Mouse (Mus musculus) neural tube, embryonic 11.5 days (tissue): ENCODE measurements around the gene Slc31a1. TPM values are rescaled to one million over a fixed set of nuclear protein-coding genes. Genes with fewer than 3 reads are reported as not detected.

ENCODE experiments used
- ATAC-seq: fragments of 200-750 bp; cut with Nextera tagmentation; 2 replicates; pipeline ENCODE4 v1.8.0; 2017; ENCODE audit warnings: moderate number of reproducible peaks, mild to moderate bottlenecking, moderate TSS enrichment, moderate library complexity; ENCODE audit not compliant: insufficient read depth, low FRiP score, low TSS enrichment
- DNase-seq: peaks from one replicate; pipeline ENCODE4 v3.0.0-alpha.2; 2015; ENCODE audit warnings: low spot score
- H3K27ac ChIP-seq: fragments of 300-500 bp; sonication (generic); 2 replicates; pipeline ENCODE4 v1.5.1; 2014; ENCODE audit warnings: low read depth, mild to moderate bottlenecking, low read length
- H3K27me3 ChIP-seq: fragments of 300-500 bp; sonication (generic); 2 replicates; pipeline ENCODE4 v1.6.1; 2014; ENCODE audit warnings: mild to moderate bottlenecking, low read length, mixed read lengths; ENCODE audit not compliant: control insufficient read depth, insufficient read depth
- H3K36me3 ChIP-seq: fragments of 300-500 bp; sonication (generic); 2 replicates; pipeline ENCODE4 v1.6.1; 2014; ENCODE audit warnings: mild to moderate bottlenecking, low read length, moderate library complexity, mixed read lengths; ENCODE audit not compliant: control insufficient read depth, insufficient read depth
- H3K4me1 ChIP-seq: fragments of 300-500 bp; sonication (generic); 2 replicates; pipeline ENCODE4 v1.6.1; 2014; ENCODE audit warnings: low read length, mixed read lengths; ENCODE audit not compliant: control insufficient read depth, insufficient read depth
- H3K4me2 ChIP-seq: fragments of 300-500 bp; sonication (generic); 2 replicates; pipeline ENCODE4 v1.6.1; 2014; ENCODE audit warnings: low read depth, mild to moderate bottlenecking, moderate library complexity
- H3K4me3 ChIP-seq: fragments of 300-500 bp; sonication (generic); 2 replicates; pipeline ENCODE4 v1.5.1; 2014; ENCODE audit warnings: low read depth, low read length
- H3K9ac ChIP-seq: fragments of 300-500 bp; sonication (generic); 2 replicates; pipeline ENCODE4 v1.6.1; 2014; ENCODE audit warnings: mild to moderate bottlenecking, low read length
- H3K9me3 ChIP-seq: fragments of 300-500 bp; sonication (generic); 2 replicates; pipeline ENCODE4 v1.6.1; 2016; ENCODE audit warnings: low read length; ENCODE audit not compliant: control insufficient read depth
- WGBS: fragments of 180-500 bp; shearing (Covaris S2); extraction: QIAGEN DNeasy Blood & Tissue Kit; methylation state at CpG from one replicate; pipeline ENCODE4 v1.1.7; 2014; 5-methylcytosine and 5-hydroxymethylcytosine counted together
- polyA plus RNA-seq: library from polyadenylated mRNA; unstranded; fragments of >200 nt; fragmentation: Nextera tagmentation; extraction: Ambion mirVana; gene quantifications from 2 replicates; pipeline ENCODE4 v1.2.1, GENCODE M21; 2014

Slc31a1 gene
- polyA plus RNA-seq, 1 experiment from 2014 or later, result 48.5 TPM

DNA sequence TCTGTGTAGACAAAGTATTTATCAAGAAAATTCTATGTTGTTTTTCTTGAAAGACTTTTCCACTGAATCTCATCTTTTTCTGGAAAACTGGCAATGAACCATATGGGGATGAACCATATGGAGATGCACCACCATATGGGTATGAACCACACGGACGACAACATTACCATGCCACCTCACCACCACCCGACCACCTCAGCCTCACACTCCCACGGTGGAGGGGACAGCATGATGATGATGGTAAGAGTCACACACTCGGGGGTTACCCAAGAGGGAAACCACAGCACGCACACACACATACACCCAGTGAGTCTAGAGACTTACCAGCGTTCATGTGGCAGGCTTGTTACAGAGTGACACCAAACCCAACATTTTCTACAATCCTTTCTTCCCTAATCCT is 24.9 kb downstream of the Slc31a1 start:
- ATAC-seq (no peak), DNase-seq (no peak)
- Histone ChIP-seq H3K9ac (no peak overlapping the region), H3K27ac (no peak overlapping the region), H3K36me3 (peaks cover 3% of the 10 kb centered on the region; the same call in 1 of the 2 replicates), H3K4me1 (no peaks in the 10 kb centered on the region), H3K27me3 (no peaks in the 10 kb centered on the region), H3K4me2 (no peak overlapping the region), H3K4me3 (no peak overlapping the region), H3K9me3 (no peaks in the 10 kb centered on the region)
- 86% methylated on average over 7 of the region's 7 CpGs for WGBS

- H3K4me3 ChIP-seq, result no peak overlapping the region
- DNase-seq (no peak), ATAC-seq (no peak)
- peaks cover 3% of the 10 kb centered on the region; the same call in 1 of the 2 replicates for H3K36me3 ChIP-seq
- no peak overlapping the region for H3K4me2 ChIP-seq
- H3K27me3 ChIP-seq, result no peaks in the 10 kb centered on the region
- no peaks in the 10 kb centered on the region for H3K4me1 ChIP-seq
- no peaks in the 10 kb centered on the region for H3K9me3 ChIP-seq
- no peak overlapping the region for H3K27ac ChIP-seq
- H3K9ac ChIP-seq, result no peak overlapping the region
- 91% methylated on average over 5 of the region's 5 CpGs for WGBS
These were observed 29.3 kb downstream of the Slc31a1 start for GRCm38 (mm10) chr4:62389592-62390512.

- Histone ChIP-seq H3K4me2 (no peak overlapping the region), H3K27me3 (no peaks in the 10 kb centered on the region), H3K9ac (no peak overlapping the region), H3K36me3 (peaks cover 3% of the 10 kb centered on the region; the same call in 1 of the 2 replicates), H3K27ac (no peak overlapping the region), H3K4me3 (no peak overlapping the region), H3K9me3 (no peaks in the 10 kb centered on the region), H3K4me1 (no peaks in the 10 kb centered on the region)
- WGBS, result 91% methylated on average over 7 of the region's 7 CpGs
- ATAC-seq (0 out of 2 replicates have a peak, but pooled peaks have one; percentile 35), DNase-seq (no peak)
These were observed 31.4 kb downstream of the Slc31a1 start for GRCm38 (mm10) chr4:62391892-62392291.

GRCm38 (mm10) chr4:62393459-62393858 is 32.9 kb downstream of the Slc31a1 start:
- H3K4me2 ChIP-seq, result no peak overlapping the region
- peak; percentile 61; the same call in 1 of the 2 replicates for ATAC-seq
- no peak overlapping the region for H3K27ac ChIP-seq

GRCm38 (mm10) chr4:62395806-62396205 is 35.3 kb downstream of the Slc31a1 start:
- DNase-seq (no peak), ATAC-seq (no peak)
- WGBS, result 100% methylated on average over 1 of the region's 1 CpGs
- Histone ChIP-seq H3K27ac (no peak overlapping the region), H3K4me3 (no peak overlapping the region), H3K4me2 (no peak overlapping the region), H3K4me1 (no peaks in the 10 kb centered on the region), H3K27me3 (no peaks in the 10 kb centered on the region), H3K9ac (no peak overlapping the region), H3K9me3 (no peaks in the 10 kb centered on the region), H3K36me3 (peaks cover 9% of the 10 kb centered on the region)

More at GRCm38 (mm10) chr4:62393459-62393858, 32.9 kb downstream of the Slc31a1 start:
- peaks cover 2% of the 10 kb centered on the region; the same call in 1 of the 2 replicates for H3K36me3 ChIP-seq
- H3K4me3 ChIP-seq, result no peak overlapping the region
- DNase-seq, result peak; percentile 22
- H3K27me3 ChIP-seq, result no peaks in the 10 kb centered on the region
- no peaks in the 10 kb centered on the region for H3K9me3 ChIP-seq
- 36% methylated on average over 6 of the region's 6 CpGs for WGBS
- H3K4me1 ChIP-seq, result no peaks in the 10 kb centered on the region
- H3K9ac ChIP-seq, result no peak overlapping the region

DNA sequence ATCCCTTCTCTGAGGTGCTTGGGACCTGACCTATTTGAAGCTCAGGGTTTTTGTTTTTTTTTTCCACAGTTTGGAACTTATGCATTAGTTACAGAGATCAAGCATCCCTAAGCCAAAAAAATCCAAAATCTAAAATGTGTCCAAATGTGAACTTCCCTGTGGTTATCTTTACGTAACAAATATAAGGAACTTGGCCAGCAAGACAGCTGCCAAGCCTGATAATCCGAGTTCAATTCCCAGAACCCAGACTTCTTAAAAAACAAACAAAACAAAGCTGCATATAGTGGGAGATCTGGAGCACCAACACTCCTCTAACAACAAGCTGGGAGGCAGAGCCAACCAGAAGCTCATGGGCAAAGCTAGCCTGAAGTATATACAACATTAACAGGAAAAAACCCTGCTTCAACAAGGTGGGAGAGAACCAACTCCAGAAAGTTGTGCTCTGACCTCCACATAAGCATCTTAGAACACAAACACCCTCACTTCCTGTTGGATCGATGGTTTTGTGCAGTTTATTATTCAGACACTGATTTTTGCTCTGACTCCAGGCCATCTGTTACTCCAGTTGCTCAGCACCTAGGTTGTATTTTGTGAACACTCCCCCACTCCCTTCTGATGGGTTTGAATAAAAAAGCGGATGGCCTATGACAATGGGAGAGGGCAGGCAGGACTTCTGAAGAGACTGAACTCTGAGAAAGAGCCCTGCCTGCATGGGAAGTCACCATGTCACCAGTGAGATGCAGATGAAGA is 37.3 kb downstream of the Slc31a1 start:
- WGBS, result 89% methylated on average over 4 of the region's 4 CpGs

DNA sequence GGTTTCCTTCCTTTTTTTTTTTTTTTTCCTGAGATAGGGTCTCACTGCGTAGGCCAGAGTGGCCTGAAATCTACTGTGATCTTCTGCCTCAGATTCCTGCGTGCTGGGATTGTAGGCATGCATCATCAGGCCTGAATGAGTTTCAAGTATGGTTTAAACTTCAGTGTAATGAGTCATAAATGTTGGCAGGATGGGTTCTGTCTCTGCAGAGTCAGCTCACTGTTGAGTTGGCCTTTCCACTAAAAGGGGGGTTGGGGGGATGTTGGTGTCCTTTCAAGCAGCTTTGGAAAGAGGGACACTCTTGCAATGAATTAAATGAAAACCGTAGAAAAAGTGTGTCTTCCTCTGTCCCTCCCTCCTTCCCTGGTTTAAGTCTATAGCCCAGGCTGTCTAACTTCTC is 38.4 kb downstream of the Slc31a1 start:
- ATAC-seq (no peak), DNase-seq (no peak)
- no peak overlapping the region for H3K27ac ChIP-seq
- H3K36me3 ChIP-seq, result peaks cover 16% of the 10 kb centered on the region
- H3K4me1 ChIP-seq, result no peaks in the 10 kb centered on the region
- no peak overlapping the region for H3K9ac ChIP-seq
- no peak overlapping the region for H3K4me2 ChIP-seq
- 98% methylated on average over 3 of the region's 3 CpGs for WGBS
- H3K4me3 ChIP-seq, result no peak overlapping the region
- no peaks in the 10 kb centered on the region for H3K9me3 ChIP-seq
- no peaks in the 10 kb centered on the region for H3K27me3 ChIP-seq

More for the DNA sequence above, 37.3 kb downstream of the Slc31a1 start:
- no peak overlapping the region for H3K9ac ChIP-seq
- no peak overlapping the region for H3K27ac ChIP-seq
- no peak for DNase-seq
- peaks cover 16% of the 10 kb centered on the region for H3K36me3 ChIP-seq
- H3K4me1 ChIP-seq, result no peaks in the 10 kb centered on the region
- ATAC-seq, result no peak
- H3K4me3 ChIP-seq, result no peak overlapping the region
- no peak overlapping the region for H3K4me2 ChIP-seq
- no peaks in the 10 kb centered on the region for H3K9me3 ChIP-seq
- no peaks in the 10 kb centered on the region for H3K27me3 ChIP-seq

DNA sequence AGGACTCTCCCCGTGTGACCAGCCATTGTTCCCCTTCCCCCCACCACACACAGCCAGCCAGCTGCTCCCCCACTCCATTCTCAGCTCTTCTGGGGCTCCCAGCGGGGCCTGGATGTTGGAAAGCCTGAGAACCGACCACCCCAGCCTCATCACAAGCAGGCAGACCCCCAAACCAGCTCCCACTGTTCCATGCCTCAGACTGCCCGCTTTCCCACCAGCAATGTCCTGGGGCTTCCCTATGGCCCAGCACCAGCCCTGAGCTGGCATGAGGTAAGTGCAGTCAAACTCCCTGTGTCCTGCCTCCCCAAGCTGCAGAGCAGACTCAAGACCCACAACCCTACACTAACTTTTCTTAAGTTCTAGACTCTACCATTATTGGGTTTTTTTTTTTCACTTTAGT is 45.6 kb downstream of the Slc31a1 start:
- Histone ChIP-seq H3K9ac (no peak overlapping the region), H3K36me3 (peaks cover 6% of the 10 kb centered on the region), H3K4me3 (no peak overlapping the region)

More for the DNA sequence above, 45.6 kb downstream of the Slc31a1 start:
- DNase-seq, result no peak
- H3K27ac ChIP-seq, result no peak overlapping the region
- 89% methylated on average over 4 of the region's 4 CpGs for WGBS
- ATAC-seq, result no peak
- H3K27me3 ChIP-seq, result no peaks in the 10 kb centered on the region
- H3K4me1 ChIP-seq, result no peaks in the 10 kb centered on the region; the same call in none of the 2 replicates
- H3K4me2 ChIP-seq, result no peak overlapping the region
- H3K9me3 ChIP-seq, result no peaks in the 10 kb centered on the region
